Mouse (Mus musculus): ENCODE data around the gene Txndc11. TPM values are rescaled to one million over a fixed set of nuclear protein-coding genes. Genes with fewer than 3 reads are reported as not detected.

Gene Txndc11
- polyA plus RNA-seq, 1 experiment from 2014 or later: 30.8 TPM

GRCm38 (mm10) chr16:11062794-11063721 is 71.4 kb downstream of the Txndc11 start:
- peak overlapping the region; percentile 49 for H3K9ac ChIP-seq (ENCODE audit: low read length)
- H3K9me3 ChIP-seq (ENCODE audit: control insufficient read depth, low read length): no peaks in the 10 kb centered on the region
- peak overlapping the region; percentile 89 for H3K27ac ChIP-seq (ENCODE audit: low read length)
- peaks cover 26% of the 10 kb centered on the region for H3K4me1 ChIP-seq (replicated peaks; ENCODE audit: control insufficient read depth, insufficient read depth, low read length)
- no peaks in the 10 kb centered on the region for H3K27me3 ChIP-seq (ENCODE audit: control insufficient read depth, insufficient read depth, low read depth, low read length)
- ATAC-seq (ENCODE audit: low read depth): peak; percentile 73
- no peaks in the 10 kb centered on the region for H3K36me3 ChIP-seq (ENCODE audit: control insufficient read depth, insufficient read depth, low read length)
- no peak overlapping the region for H3K4me3 ChIP-seq (ENCODE audit: low read length)
- 23% methylated on average over 13 of the region's 13 CpGs for WGBS
- peak overlapping the region; percentile 23 for H3K4me2 ChIP-seq (ENCODE audit: low read depth, low read length)

GRCm38 (mm10) chr16:11060645-11061044 is 73.8 kb downstream of the Txndc11 start, which contains the start of gene Snn:
Gene Snn, plus strand, starts transcription at chr16:11060945.
- no peak for ATAC-seq (ENCODE audit: low read depth)

GRCm38 (mm10) chr16:11055916-11056315 is 78.5 kb downstream of the Txndc11 start:
- no peak for ATAC-seq (ENCODE audit: low read depth)
- no peaks in the 10 kb centered on the region for H3K27me3 ChIP-seq (ENCODE audit: control insufficient read depth, insufficient read depth, low read depth, low read length)
- no peaks in the 10 kb centered on the region for H3K36me3 ChIP-seq (ENCODE audit: control insufficient read depth, insufficient read depth, low read length)
- 66% methylated on average over 5 of the region's 5 CpGs for WGBS
- H3K4me1 ChIP-seq (replicated peaks; ENCODE audit: control insufficient read depth, insufficient read depth, low read length): no peaks in the 10 kb centered on the region
- H3K9me3 ChIP-seq (ENCODE audit: control insufficient read depth, low read length): no peaks in the 10 kb centered on the region
- no peak overlapping the region for H3K4me3 ChIP-seq (ENCODE audit: low read length)
- no peak overlapping the region for H3K4me2 ChIP-seq (ENCODE audit: low read depth, low read length)
- H3K9ac ChIP-seq (ENCODE audit: low read length): no peak overlapping the region
- no peak overlapping the region for H3K27ac ChIP-seq (ENCODE audit: low read length)

More at GRCm38 (mm10) chr16:11060645-11061044, 73.8 kb downstream of the Txndc11 start, which contains the start of gene Snn:
- H3K27ac ChIP-seq (ENCODE audit: low read length): no peak within 1 kb of the TSS
- no peak within 1 kb of the TSS for H3K4me2 ChIP-seq (ENCODE audit: low read depth, low read length)
- H3K9ac ChIP-seq (ENCODE audit: low read length): no peak within 1 kb of the TSS
- no peaks in the 10 kb centered on the region for H3K36me3 ChIP-seq (ENCODE audit: control insufficient read depth, insufficient read depth, low read length)
- H3K9me3 ChIP-seq (ENCODE audit: control insufficient read depth, low read length): no peaks in the 10 kb centered on the region
- H3K4me3 ChIP-seq (ENCODE audit: low read length): no peak within 1 kb of the TSS
- peaks cover 16% of the 10 kb centered on the region; the same call in 1 of the 2 replicates for H3K4me1 ChIP-seq (replicated peaks; ENCODE audit: control insufficient read depth, insufficient read depth, low read length)
- WGBS: 87% methylated on average over 4 of the region's 4 CpGs
- no peaks in the 10 kb centered on the region for H3K27me3 ChIP-seq (ENCODE audit: control insufficient read depth, insufficient read depth, low read depth, low read length)

GRCm38 (mm10) chr16:11054871-11055270 is 79.6 kb downstream of the Txndc11 start:
- H3K27me3 ChIP-seq (ENCODE audit: control insufficient read depth, insufficient read depth, low read depth, low read length): no peaks in the 10 kb centered on the region
- WGBS: 72% methylated on average over 6 of the region's 6 CpGs
- ATAC-seq (ENCODE audit: low read depth): peak; percentile 63
- no peak overlapping the region for H3K27ac ChIP-seq (ENCODE audit: low read length)
- no peak overlapping the region for H3K9ac ChIP-seq (ENCODE audit: low read length)
- no peak overlapping the region for H3K4me3 ChIP-seq (ENCODE audit: low read length)
- no peaks in the 10 kb centered on the region for H3K9me3 ChIP-seq (ENCODE audit: control insufficient read depth, low read length)
- H3K4me1 ChIP-seq (replicated peaks; ENCODE audit: control insufficient read depth, insufficient read depth, low read length): no peaks in the 10 kb centered on the region
- H3K4me2 ChIP-seq (ENCODE audit: low read depth, low read length): no peak overlapping the region
- no peaks in the 10 kb centered on the region for H3K36me3 ChIP-seq (ENCODE audit: control insufficient read depth, insufficient read depth, low read length)

GRCm38 (mm10) chr16:11054409-11054808 is 80.0 kb downstream of the Txndc11 start:
- Histone ChIP-seq H3K9ac (ENCODE audit: low read length) (no peak overlapping the region), H3K4me3 (ENCODE audit: low read length) (no peak overlapping the region), H3K9me3 (ENCODE audit: control insufficient read depth, low read length) (no peaks in the 10 kb centered on the region), H3K4me1 (replicated peaks; ENCODE audit: control insufficient read depth, insufficient read depth, low read length) (no peaks in the 10 kb centered on the region), H3K4me2 (ENCODE audit: low read depth, low read length) (no peak overlapping the region), H3K27me3 (ENCODE audit: control insufficient read depth, insufficient read depth, low read depth, low read length) (no peaks in the 10 kb centered on the region), H3K27ac (ENCODE audit: low read length) (no peak overlapping the region), H3K36me3 (ENCODE audit: control insufficient read depth, insufficient read depth, low read length) (no peaks in the 10 kb centered on the region)
- WGBS: 51% methylated on average over 6 of the region's 6 CpGs
- no peak for ATAC-seq (ENCODE audit: low read depth)

- no peak overlapping the region for H3K4me2 ChIP-seq (ENCODE audit: low read depth, low read length)
- no peaks in the 10 kb centered on the region for H3K27me3 ChIP-seq (ENCODE audit: control insufficient read depth, insufficient read depth, low read depth, low read length)
- WGBS: 89% methylated on average over 11 of the region's 11 CpGs
Observed at GRCm38 (mm10) chr16:11051134-11051533, 83.3 kb downstream of the Txndc11 start.

GRCm38 (mm10) chr16:11050226-11050625 is 84.2 kb downstream of the Txndc11 start:
- H3K4me2 ChIP-seq (ENCODE audit: low read depth, low read length): no peak overlapping the region
- H3K9me3 ChIP-seq (ENCODE audit: control insufficient read depth, low read length): no peaks in the 10 kb centered on the region
- no peaks in the 10 kb centered on the region for H3K36me3 ChIP-seq (ENCODE audit: control insufficient read depth, insufficient read depth, low read length)
- WGBS: 89% methylated on average over 2 of the region's 2 CpGs
- no peak overlapping the region for H3K4me3 ChIP-seq (ENCODE audit: low read length)
- no peak for ATAC-seq (ENCODE audit: low read depth)
- H3K27me3 ChIP-seq (ENCODE audit: control insufficient read depth, insufficient read depth, low read depth, low read length): no peaks in the 10 kb centered on the region
- H3K9ac ChIP-seq (ENCODE audit: low read length): no peak overlapping the region
- H3K4me1 ChIP-seq (replicated peaks; ENCODE audit: control insufficient read depth, insufficient read depth, low read length): 0 out of 2 replicates have a peak, but pooled peaks cover 2% of the 10 kb centered on the region
- no peak overlapping the region for H3K27ac ChIP-seq (ENCODE audit: low read length)

More at GRCm38 (mm10) chr16:11051134-11051533, 83.3 kb downstream of the Txndc11 start:
- Histone ChIP-seq H3K27ac (ENCODE audit: low read length) (no peak overlapping the region), H3K9me3 (ENCODE audit: control insufficient read depth, low read length) (no peaks in the 10 kb centered on the region), H3K9ac (ENCODE audit: low read length) (no peak overlapping the region), H3K4me3 (ENCODE audit: low read length) (no peak overlapping the region), H3K36me3 (ENCODE audit: control insufficient read depth, insufficient read depth, low read length) (no peaks in the 10 kb centered on the region), H3K4me1 (replicated peaks; ENCODE audit: control insufficient read depth, insufficient read depth, low read length) (0 out of 2 replicates have a peak, but pooled peaks cover 2% of the 10 kb centered on the region)
- no peak for ATAC-seq (ENCODE audit: low read depth)

- H3K9me3 ChIP-seq (ENCODE audit: control insufficient read depth, low read length): no peaks in the 10 kb centered on the region
- 0 out of 2 replicates have a peak overlapping the region, but pooled peaks have one; percentile 1 for H3K27ac ChIP-seq (ENCODE audit: low read length)
- H3K36me3 ChIP-seq (ENCODE audit: control insufficient read depth, insufficient read depth, low read length): no peaks in the 10 kb centered on the region
- peak; percentile 85 for ATAC-seq (ENCODE audit: low read depth)
- no peaks in the 10 kb centered on the region for H3K27me3 ChIP-seq (ENCODE audit: control insufficient read depth, insufficient read depth, low read depth, low read length)
- H3K4me3 ChIP-seq (ENCODE audit: low read length): no peak overlapping the region
- 56% methylated on average over 7 of the region's 7 CpGs for WGBS
- H3K4me2 ChIP-seq (ENCODE audit: low read depth, low read length): peak overlapping the region; percentile 13; the same call in 1 of the 2 replicates
- H3K4me1 ChIP-seq (replicated peaks; ENCODE audit: control insufficient read depth, insufficient read depth, low read length): 0 out of 2 replicates have a peak, but pooled peaks cover 2% of the 10 kb centered on the region
- no peak overlapping the region for H3K9ac ChIP-seq (ENCODE audit: low read length)
Observed at GRCm38 (mm10) chr16:11047130-11047529, 87.3 kb downstream of the Txndc11 start.

GRCm38 (mm10) chr16:11046437-11046836 is 88.0 kb downstream of the Txndc11 start:
- 46% methylated on average over 7 of the region's 7 CpGs for WGBS
- no peaks in the 10 kb centered on the region for H3K36me3 ChIP-seq (ENCODE audit: control insufficient read depth, insufficient read depth, low read length)
- 0 out of 2 replicates have a peak, but pooled peaks cover 2% of the 10 kb centered on the region for H3K4me1 ChIP-seq (replicated peaks; ENCODE audit: control insufficient read depth, insufficient read depth, low read length)
- peak overlapping the region; percentile 1; the same call in 1 of the 2 replicates for H3K27ac ChIP-seq (ENCODE audit: low read length)
- peak overlapping the region; percentile 13; the same call in 1 of the 2 replicates for H3K4me2 ChIP-seq (ENCODE audit: low read depth, low read length)
- no peak overlapping the region for H3K4me3 ChIP-seq (ENCODE audit: low read length)
- ATAC-seq (ENCODE audit: low read depth): peak; percentile 68; the same call in 1 of the 2 replicates
- H3K27me3 ChIP-seq (ENCODE audit: control insufficient read depth, insufficient read depth, low read depth, low read length): no peaks in the 10 kb centered on the region
- H3K9ac ChIP-seq (ENCODE audit: low read length): no peak overlapping the region
- H3K9me3 ChIP-seq (ENCODE audit: control insufficient read depth, low read length): no peaks in the 10 kb centered on the region
